Mouse (Mus musculus) liver, postnatal 0 days (tissue): ENCODE measurements around the gene Selenom. TPM values are rescaled to one million over a fixed set of nuclear protein-coding genes. Genes with fewer than 3 reads are reported as not detected.
A peak's percentile ranks its signal among the peaks of the same experiment; 100 is the strongest.

ENCODE experiments used
- ATAC-seq: fragments of 200-750 bp; cut with Nextera tagmentation; 2 replicates; pipeline ENCODE4 v1.8.0; 2017; ENCODE audit warnings: mild to moderate bottlenecking, moderate library complexity
- DNase-seq: peaks from one replicate; pipeline ENCODE4 v3.0.0-alpha.2; 2016
- H3K27ac ChIP-seq: fragments of 300-500 bp; sonication (generic); 2 replicates; pipeline ENCODE4 v1.5.1; 2014; ENCODE audit warnings: antibody characterized with exemption, moderate library complexity, mild to moderate bottlenecking, low read depth
- H3K27me3 ChIP-seq: fragments of 300-500 bp; sonication (generic); 2 replicates; pipeline ENCODE4 v1.6.1; 2014; ENCODE audit warnings: low read length, control low read depth, mixed read lengths; ENCODE audit not compliant: insufficient read depth
- H3K36me3 ChIP-seq: fragments of 300-500 bp; sonication (generic); replicated peaks from 2 replicates; pipeline ENCODE4 v1.6.1; 2014; ENCODE audit warnings: mild to moderate bottlenecking, control low read depth, low read length, moderate library complexity, mixed read lengths; ENCODE audit not compliant: insufficient read depth
- H3K4me1 ChIP-seq: fragments of 300-500 bp; sonication (generic); 2 replicates; pipeline ENCODE4 v1.6.1; 2014; ENCODE audit warnings: antibody characterized with exemption, mild to moderate bottlenecking, control low read depth; ENCODE audit not compliant: insufficient read depth
- H3K4me2 ChIP-seq: fragments of 300-500 bp; sonication (generic); 2 replicates; pipeline ENCODE4 v1.6.1; 2014; ENCODE audit warnings: low read depth, mild to moderate bottlenecking, low read length, moderate library complexity, mixed read lengths
- H3K4me3 ChIP-seq: fragments of 300-500 bp; sonication (generic); 2 replicates; pipeline ENCODE4 v1.5.1; 2014; ENCODE audit warnings: low read depth, low read length
- H3K9ac ChIP-seq: fragments of 300-500 bp; sonication (generic); replicated peaks from 2 replicates; pipeline ENCODE4 v1.6.1; 2014; ENCODE audit warnings: mild to moderate bottlenecking, moderate library complexity
- H3K9me3 ChIP-seq: fragments of 300-500 bp; sonication (generic); 2 replicates; pipeline ENCODE4 v1.6.1; 2016; ENCODE audit warnings: mild to moderate bottlenecking, control low read depth, low read length, mixed read lengths
- CTCF ChIP-seq: sonication (generic); IDR thresholded peaks from 2 replicates; pipeline ENCODE4 v1.5.1; 2016; ENCODE audit warnings: antibody characterized with exemption, low read depth
- EP300 ChIP-seq: IDR thresholded peaks from 2 replicates; pipeline ENCODE4 v1.6.1; 2016; ENCODE audit warnings: antibody characterized with exemption, low read depth, mild to moderate bottlenecking
- WGBS: fragments of 180-500 bp; shearing (Covaris S2); extraction: QIAGEN DNeasy Blood & Tissue Kit; methylation state at CpG from one replicate; pipeline ENCODE4 v1.1.7; 2014; ENCODE audit not compliant: insufficient replicate concordance; 5-methylcytosine and 5-hydroxymethylcytosine counted together
- polyA plus RNA-seq: library from polyadenylated mRNA; unstranded; fragments of >200 nt; fragmentation: Nextera tagmentation; extraction: Ambion mirVana; gene quantifications from 2 replicates; pipeline ENCODE4 v1.2.1, GENCODE M21; 2015

The Selenom gene
- polyA plus RNA-seq, 1 experiment from 2014 or later = 9.9 TPM

GRCm38 (mm10) chr11:3532101-3532931, 17.8 kb downstream of the Selenom start:
- WGBS = 81% methylated on average over 16 of the region's 16 CpGs
- H3K9me3 ChIP-seq = no peaks in the 10 kb centered on the region
- no peaks in the 10 kb centered on the region for H3K27me3 ChIP-seq
- H3K4me2 ChIP-seq = no peak overlapping the region
- no peak for ATAC-seq
- H3K27ac ChIP-seq = no peak overlapping the region
- peaks cover 22% of the 10 kb centered on the region for H3K4me1 ChIP-seq
- no peak for DNase-seq
- no peak overlapping the region for H3K4me3 ChIP-seq
- H3K36me3 ChIP-seq = peaks cover 49% of the 10 kb centered on the region
- H3K9ac ChIP-seq = no peak overlapping the region
- TF ChIP-seq EP300 = no peak
- TF ChIP-seq CTCF = no peak

GRCm38 (mm10) chr11:3533406-3533932, 19.0 kb downstream of the Selenom start:
- Histone ChIP-seq H3K4me3 (no peak overlapping the region), H3K27ac (no peak overlapping the region), H3K36me3 (peaks cover 43% of the 10 kb centered on the region), H3K4me2 (no peak overlapping the region), H3K4me1 (peaks cover 30% of the 10 kb centered on the region), H3K9me3 (no peaks in the 10 kb centered on the region), H3K9ac (no peak overlapping the region), H3K27me3 (no peaks in the 10 kb centered on the region)
- TF ChIP-seq EP300 = no peak
- no peak for TF ChIP-seq CTCF
- WGBS = 92% methylated on average over 17 of the region's 17 CpGs
- ATAC-seq (no peak), DNase-seq (no peak)

- TF ChIP-seq EP300 (no peak), CTCF (no peak)
- Histone ChIP-seq H3K36me3 (peaks cover 28% of the 10 kb centered on the region; the same call in 1 of the 2 replicates), H3K4me1 (peaks cover 37% of the 10 kb centered on the region), H3K27ac (peak overlapping the region; percentile 77; the same call in 1 of the 2 replicates), H3K4me3 (peak overlapping the region; percentile 51; the same call in 1 of the 2 replicates), H3K9ac (peak overlapping the region; percentile 70), H3K27me3 (no peaks in the 10 kb centered on the region), H3K4me2 (peak overlapping the region; percentile 94), H3K9me3 (no peaks in the 10 kb centered on the region)
- ATAC-seq = no peak
- DNase-seq = no peak
- WGBS = 16% methylated on average over 8 of the region's 8 CpGs
Observed at GRCm38 (mm10) chr11:3534956-3535355, 20.5 kb downstream of the Selenom start.

GRCm38 (mm10) chr11:3535406-3535986, 21.0 kb downstream of the Selenom start:
- peak overlapping the region; percentile 77 for H3K27ac ChIP-seq
- DNase-seq (peak; percentile 95), ATAC-seq (peak; percentile 74)
- peaks cover 23% of the 10 kb centered on the region; the same call in 1 of the 2 replicates for H3K36me3 ChIP-seq
- no peaks in the 10 kb centered on the region for H3K27me3 ChIP-seq
- H3K9ac ChIP-seq = peak overlapping the region; percentile 70
- peaks cover 37% of the 10 kb centered on the region for H3K4me1 ChIP-seq
- no peaks in the 10 kb centered on the region for H3K9me3 ChIP-seq
- TF ChIP-seq CTCF (peak; percentile 93), EP300 (no peak)
- H3K4me2 ChIP-seq = peak overlapping the region; percentile 94
- H3K4me3 ChIP-seq = peak overlapping the region; percentile 51
- 1% methylated on average over 35 of the region's 36 CpGs for WGBS

GRCm38 (mm10) chr11:3536082-3536481, 21.6 kb downstream of the Selenom start:
- H3K4me2 ChIP-seq = peak overlapping the region; percentile 94
- DNase-seq = no peak

GRCm38 (mm10) chr11:3536745-3537333, 22.4 kb downstream of the Selenom start:
- Histone ChIP-seq H3K9me3 (no peaks in the 10 kb centered on the region), H3K27ac (no peak overlapping the region), H3K27me3 (no peaks in the 10 kb centered on the region), H3K4me3 (no peak overlapping the region), H3K4me2 (peak overlapping the region; percentile 70), H3K9ac (no peak overlapping the region), H3K4me1 (peaks cover 37% of the 10 kb centered on the region), H3K36me3 (0 out of 2 replicates have a peak, but pooled peaks cover 9% of the 10 kb centered on the region)
- 90% methylated on average over 5 of the region's 5 CpGs for WGBS
- no peak for TF ChIP-seq EP300
- no peak for TF ChIP-seq CTCF
- DNase-seq (peak; percentile 12), ATAC-seq (no peak)

More at GRCm38 (mm10) chr11:3536082-3536481, 21.6 kb downstream of the Selenom start:
- H3K36me3 ChIP-seq = peaks cover 17% of the 10 kb centered on the region; the same call in 1 of the 2 replicates
- peaks cover 37% of the 10 kb centered on the region for H3K4me1 ChIP-seq
- H3K27me3 ChIP-seq = no peaks in the 10 kb centered on the region
- WGBS = 40% methylated on average over 5 of the region's 5 CpGs
- ATAC-seq = no peak
- H3K9ac ChIP-seq = peak overlapping the region; percentile 70
- peak overlapping the region; percentile 77 for H3K27ac ChIP-seq
- no peak for TF ChIP-seq EP300
- TF ChIP-seq CTCF = no peak
- H3K9me3 ChIP-seq = no peaks in the 10 kb centered on the region
- peak overlapping the region; percentile 51 for H3K4me3 ChIP-seq
